Mouse (Mus musculus) testis, adult 2 months (tissue): ENCODE data around the gene Sat2. TPM values are rescaled to one million over a fixed set of nuclear protein-coding genes. Genes with fewer than 3 reads are reported as not detected.

Source experiments
- H3K27ac ChIP-seq: fragments of 200-500 bp; 2 replicates; pipeline ENCODE4 v1.5.1; 2012; ENCODE audit warnings: low read depth, low read length; ENCODE audit not compliant: control insufficient read depth, insufficient read depth
- H3K27me3 ChIP-seq: fragments of 200-500 bp; 2 replicates; pipeline ENCODE4 v1.6.1; 2012; ENCODE audit warnings: mild to moderate bottlenecking, low read length, moderate library complexity; ENCODE audit not compliant: control insufficient read depth, insufficient read depth
- H3K36me3 ChIP-seq: fragments of 200-500 bp; 2 replicates; pipeline ENCODE4 v1.6.1; 2012; ENCODE audit warnings: mild to moderate bottlenecking, low read length; ENCODE audit not compliant: control insufficient read depth, insufficient read depth
- H3K4me1 ChIP-seq: fragments of 200-500 bp; 2 replicates; pipeline ENCODE4 v1.6.1; 2012; ENCODE audit warnings: low read length; ENCODE audit not compliant: control insufficient read depth, insufficient read depth
- H3K4me3 ChIP-seq: fragments of 200-500 bp; 2 replicates; pipeline ENCODE4 v1.5.1; 2012; ENCODE audit warnings: low read depth, mild to moderate bottlenecking, low read length, moderate library complexity, mixed read lengths; ENCODE audit not compliant: control insufficient read depth
- CTCF ChIP-seq: fragments of 200-500 bp; IDR thresholded peaks from 2 replicates; pipeline ENCODE4 v1.5.1; 2012; ENCODE audit warnings: low read depth, mild to moderate bottlenecking, inconsistent platforms, low read length, moderate library complexity; ENCODE audit not compliant: control insufficient read depth, insufficient read depth, insufficient replicate concordance
- POLR2A ChIP-seq: fragments of 200-500 bp; IDR thresholded peaks from 2 replicates; pipeline ENCODE4 v1.6.1; 2012; ENCODE audit warnings: low read depth, mild to moderate bottlenecking, inconsistent platforms, low read length, moderate library complexity; ENCODE audit not compliant: control insufficient read depth
- polyA plus RNA-seq: library from polyadenylated mRNA; depleted of rRNA; stranded (reverse); fragments of >200 nt; gene quantifications from 2 replicates; pipeline ENCODE4 v1.2.3, GENCODE M21; 2012

Gene Sat2
- polyA plus RNA-seq, 1 experiment, result 9.4 TPM

- peaks cover 16% of the 10 kb centered on the region for H3K4me1 ChIP-seq
- no peaks in the 10 kb centered on the region for H3K36me3 ChIP-seq
- peak overlapping the region; percentile 89 for H3K27ac ChIP-seq
- H3K4me3 ChIP-seq, result peak overlapping the region; percentile 85
- peak; percentile 17; the same call in 1 of the 2 replicates for TF ChIP-seq POLR2A
- TF ChIP-seq CTCF, result no peak
- H3K27me3 ChIP-seq, result no peaks in the 10 kb centered on the region
Measured at GRCm38 (mm10) chr11:69581147-69581688, 40.6 kb upstream of the Sat2 start.

- H3K4me1 ChIP-seq, result peaks cover 16% of the 10 kb centered on the region
Measured at GRCm38 (mm10) chr11:69581814-69582213, 40.0 kb upstream of the Sat2 start.

GRCm38 (mm10) chr11:69582230-69582805, 39.5 kb upstream of the Sat2 start:
- 0 out of 2 replicates have a peak, but pooled peaks cover 2% of the 10 kb centered on the region for H3K36me3 ChIP-seq
- H3K4me1 ChIP-seq, result peaks cover 16% of the 10 kb centered on the region
- H3K4me3 ChIP-seq, result no peak overlapping the region
- no peak for TF ChIP-seq CTCF
- no peak for TF ChIP-seq POLR2A
- no peaks in the 10 kb centered on the region for H3K27me3 ChIP-seq
- no peak overlapping the region for H3K27ac ChIP-seq

More at GRCm38 (mm10) chr11:69581814-69582213, 40.0 kb upstream of the Sat2 start:
- TF ChIP-seq POLR2A (no peak), CTCF (no peak)
- H3K4me3 ChIP-seq, result peak overlapping the region; percentile 85
- no peaks in the 10 kb centered on the region for H3K36me3 ChIP-seq
- H3K27ac ChIP-seq, result peak overlapping the region; percentile 89; the same call in 1 of the 2 replicates
- no peaks in the 10 kb centered on the region for H3K27me3 ChIP-seq

DNA sequence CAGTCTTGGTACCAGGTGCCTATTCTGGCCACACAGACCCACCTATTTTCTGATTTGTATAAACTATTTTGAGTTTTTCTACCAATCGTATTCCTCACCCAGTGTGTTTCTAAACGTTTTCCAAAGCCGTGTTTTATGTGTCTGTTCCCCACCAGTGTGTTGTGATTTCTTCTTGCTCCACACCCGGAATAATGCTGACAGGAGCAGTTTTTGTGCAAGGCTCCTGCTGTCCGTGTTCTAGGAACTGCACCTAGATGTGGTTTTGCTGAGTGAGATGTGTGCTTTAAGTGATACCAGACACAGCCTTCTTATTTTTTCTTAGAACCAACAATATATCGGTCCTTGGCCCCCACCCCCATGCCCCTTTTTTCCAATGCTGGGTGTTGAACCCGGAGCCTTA, 37.8 kb upstream of the Sat2 start:
- Histone ChIP-seq H3K27ac (no peak overlapping the region), H3K36me3 (peaks cover 5% of the 10 kb centered on the region; the same call in 1 of the 2 replicates), H3K27me3 (no peaks in the 10 kb centered on the region), H3K4me1 (peaks cover 9% of the 10 kb centered on the region), H3K4me3 (no peak overlapping the region)
- TF ChIP-seq CTCF, result no peak
- no peak for TF ChIP-seq POLR2A

DNA sequence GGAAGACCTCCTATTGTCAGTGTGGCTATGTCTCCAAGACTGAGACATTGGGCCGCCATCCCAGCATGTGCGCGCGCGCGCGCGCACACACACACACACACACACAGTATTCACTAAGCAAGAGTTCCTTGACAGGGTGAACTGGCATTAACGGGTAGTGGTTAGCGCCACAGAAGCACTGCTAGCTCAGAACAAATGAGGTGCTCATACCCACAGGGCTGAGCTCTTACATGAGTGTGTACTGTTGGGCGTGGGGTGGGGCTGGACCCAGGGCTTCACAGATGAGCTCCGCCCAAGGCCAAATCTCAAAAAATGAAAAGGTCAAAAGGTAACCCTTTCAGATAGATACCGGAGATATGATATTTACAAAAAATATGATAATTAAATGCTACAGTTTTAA, 36.9 kb upstream of the Sat2 start:
- H3K27ac ChIP-seq, result no peak overlapping the region
- peaks cover 5% of the 10 kb centered on the region; the same call in 1 of the 2 replicates for H3K36me3 ChIP-seq
- H3K4me1 ChIP-seq, result peaks cover 9% of the 10 kb centered on the region
- H3K4me3 ChIP-seq, result no peak overlapping the region
- TF ChIP-seq POLR2A, result no peak
- TF ChIP-seq CTCF, result no peak
- H3K27me3 ChIP-seq, result no peaks in the 10 kb centered on the region

GRCm38 (mm10) chr11:69585718-69586325, 36.0 kb upstream of the Sat2 start:
- no peak overlapping the region for H3K4me3 ChIP-seq
- peaks cover 7% of the 10 kb centered on the region for H3K4me1 ChIP-seq
- H3K27ac ChIP-seq, result no peak overlapping the region
- H3K36me3 ChIP-seq, result peaks cover 5% of the 10 kb centered on the region; the same call in 1 of the 2 replicates
- H3K27me3 ChIP-seq, result no peaks in the 10 kb centered on the region
- TF ChIP-seq CTCF, result no peak
- no peak for TF ChIP-seq POLR2A

- no peak overlapping the region for H3K4me3 ChIP-seq
- peaks cover 5% of the 10 kb centered on the region; the same call in 1 of the 2 replicates for H3K36me3 ChIP-seq
- TF ChIP-seq CTCF (no peak), POLR2A (no peak)
Measured at GRCm38 (mm10) chr11:69589207-69589834, 32.5 kb upstream of the Sat2 start.

More at GRCm38 (mm10) chr11:69589207-69589834, 32.5 kb upstream of the Sat2 start:
- Histone ChIP-seq H3K27me3 (no peaks in the 10 kb centered on the region), H3K4me1 (no peaks in the 10 kb centered on the region), H3K27ac (no peak overlapping the region)
